Mouse (Mus musculus) retina, adult 2 months (tissue): ENCODE measurements around the gene Vps37b.

ENCODE experiments used
- DNase-seq: peaks from one replicate; pipeline ENCODE4 v3.0.0-alpha.2; 2012; ENCODE audit warnings: low read depth, low spot score

Vps37b gene

GRCm38 (mm10) chr5:124045453-124046010, 13.5 kb upstream of the Vps37b start:
- DNase-seq, result no peak

DNA sequence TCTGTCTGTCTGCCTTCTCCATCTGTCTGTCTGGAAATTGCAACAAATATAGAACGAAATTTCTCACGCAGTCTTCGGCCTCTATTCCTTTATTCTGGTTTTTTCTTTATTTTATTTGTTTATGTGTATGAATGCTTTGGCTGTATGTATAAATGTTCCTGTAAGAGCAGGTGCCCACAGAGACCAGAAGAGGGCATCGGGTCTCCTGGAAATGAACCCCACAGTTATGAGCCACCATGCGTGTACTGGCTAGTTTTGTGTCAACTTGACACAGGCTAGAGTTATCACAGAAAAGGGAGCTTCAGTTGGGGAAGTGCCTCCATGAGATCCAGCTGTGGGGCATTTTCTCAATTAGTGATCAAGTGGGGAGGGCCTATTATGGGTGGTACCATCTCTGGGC, 11.9 kb upstream of the Vps37b start:
- DNase-seq, result no peak

DNA sequence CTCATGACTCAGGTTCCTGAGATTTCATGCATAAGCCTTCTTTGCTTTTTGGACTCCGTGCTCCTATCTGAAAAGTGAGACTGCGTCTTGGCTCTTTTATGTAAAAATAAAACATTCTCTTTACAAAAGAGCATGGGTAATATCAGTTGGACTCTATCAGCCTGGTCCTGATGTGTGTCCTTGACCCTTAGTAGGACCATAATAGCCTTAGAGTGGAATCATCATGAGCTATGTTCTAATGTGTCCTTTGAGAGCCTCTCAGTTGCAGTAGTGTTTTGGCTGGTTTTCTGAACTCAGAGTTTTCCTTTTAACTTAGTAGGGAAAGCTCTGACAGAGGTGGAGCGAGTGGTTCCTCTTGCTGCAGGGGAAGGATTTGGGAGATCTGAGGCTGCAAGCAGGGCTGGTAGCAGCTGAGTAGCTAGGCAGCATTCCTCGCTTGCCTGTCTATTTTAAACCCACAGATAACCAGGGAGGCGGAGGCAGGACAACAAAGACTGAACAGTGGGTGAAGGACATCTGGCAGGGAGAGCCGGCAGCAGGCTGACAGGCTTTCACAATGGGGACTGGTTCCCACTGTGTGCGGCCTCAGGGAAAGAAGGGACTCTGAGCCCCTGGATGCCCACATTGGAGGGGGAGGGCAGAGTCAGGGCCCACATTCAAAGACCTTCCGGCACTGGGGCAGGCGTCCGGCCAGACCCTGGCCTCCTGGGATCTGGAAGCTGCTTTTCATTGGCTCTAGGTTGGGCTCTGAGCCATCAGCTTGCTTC, 11.3 kb upstream of the Vps37b start:
- DNase-seq, result no peak

DNA sequence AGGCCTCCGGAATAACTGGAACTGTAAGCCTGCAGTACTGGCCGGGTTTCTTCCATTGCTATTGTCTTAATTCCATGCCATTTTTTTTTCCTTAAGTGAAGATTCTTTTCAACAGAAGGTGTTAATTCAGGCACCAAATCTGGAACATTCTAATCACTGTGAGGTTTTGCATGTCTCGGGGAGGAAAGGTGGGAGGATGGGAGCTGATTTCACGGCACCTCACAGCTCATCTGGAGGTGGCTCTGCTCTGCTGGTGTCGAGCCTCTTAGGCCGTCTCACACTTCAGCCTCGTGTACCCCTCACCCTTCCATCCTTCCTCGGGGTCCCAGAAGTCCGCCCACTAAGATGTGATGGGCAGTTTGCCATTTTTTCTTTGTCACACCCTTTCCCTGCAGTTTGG, 9.0 kb upstream of the Vps37b start:
- no peak for DNase-seq

DNA sequence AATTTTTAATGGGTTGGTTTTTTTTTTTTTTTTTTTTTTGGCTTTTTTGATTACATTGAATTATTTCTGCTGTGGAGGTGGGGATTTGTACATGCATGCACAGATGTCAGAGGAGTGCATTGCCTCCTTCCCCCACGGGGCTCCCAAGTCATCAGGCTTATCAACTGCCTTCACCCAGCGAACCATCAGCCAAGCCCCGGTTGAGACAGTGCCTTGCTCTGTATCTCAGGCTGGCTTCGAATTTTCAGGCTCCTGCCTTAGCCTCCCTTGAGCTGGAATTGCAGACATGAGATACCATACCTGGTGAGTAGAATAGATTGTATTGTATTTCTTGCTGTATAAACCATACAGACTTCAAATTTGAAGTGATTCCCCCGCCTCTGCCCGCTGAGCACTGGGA, 7.5 kb upstream of the Vps37b start:
- no peak for DNase-seq

- DNase-seq, result no peak
Observed at GRCm38 (mm10) chr5:124036836-124037235, 4.8 kb upstream of the Vps37b start.

GRCm38 (mm10) chr5:124036341-124036740, 4.3 kb upstream of the Vps37b start:
- no peak for DNase-seq

GRCm38 (mm10) chr5:124035806-124036205, 3.7 kb upstream of the Vps37b start:
- DNase-seq, result no peak

- DNase-seq, result no peak
Observed at GRCm38 (mm10) chr5:124035406-124035805, 3.3 kb upstream of the Vps37b start.

DNA sequence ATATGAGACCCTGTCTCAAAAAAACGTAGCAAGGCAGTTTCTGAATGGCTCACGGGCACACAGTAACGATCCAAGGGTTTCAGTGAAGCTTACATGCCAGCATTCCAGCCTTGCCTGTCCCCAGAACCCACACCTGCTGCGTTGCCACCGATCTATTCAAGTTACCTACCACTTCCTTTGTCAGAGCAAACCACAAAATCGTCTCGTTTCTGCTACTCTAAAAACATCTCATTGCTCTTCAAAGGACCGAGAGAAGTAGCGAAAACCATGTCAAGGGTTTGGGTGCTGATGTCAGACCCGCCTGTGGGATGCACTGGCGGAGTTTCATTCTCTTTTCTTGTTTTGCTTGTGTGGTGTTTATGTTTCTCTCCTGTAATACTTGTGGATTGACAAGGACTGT, 2.4 kb upstream of the Vps37b start:
- DNase-seq, result no peak

DNA sequence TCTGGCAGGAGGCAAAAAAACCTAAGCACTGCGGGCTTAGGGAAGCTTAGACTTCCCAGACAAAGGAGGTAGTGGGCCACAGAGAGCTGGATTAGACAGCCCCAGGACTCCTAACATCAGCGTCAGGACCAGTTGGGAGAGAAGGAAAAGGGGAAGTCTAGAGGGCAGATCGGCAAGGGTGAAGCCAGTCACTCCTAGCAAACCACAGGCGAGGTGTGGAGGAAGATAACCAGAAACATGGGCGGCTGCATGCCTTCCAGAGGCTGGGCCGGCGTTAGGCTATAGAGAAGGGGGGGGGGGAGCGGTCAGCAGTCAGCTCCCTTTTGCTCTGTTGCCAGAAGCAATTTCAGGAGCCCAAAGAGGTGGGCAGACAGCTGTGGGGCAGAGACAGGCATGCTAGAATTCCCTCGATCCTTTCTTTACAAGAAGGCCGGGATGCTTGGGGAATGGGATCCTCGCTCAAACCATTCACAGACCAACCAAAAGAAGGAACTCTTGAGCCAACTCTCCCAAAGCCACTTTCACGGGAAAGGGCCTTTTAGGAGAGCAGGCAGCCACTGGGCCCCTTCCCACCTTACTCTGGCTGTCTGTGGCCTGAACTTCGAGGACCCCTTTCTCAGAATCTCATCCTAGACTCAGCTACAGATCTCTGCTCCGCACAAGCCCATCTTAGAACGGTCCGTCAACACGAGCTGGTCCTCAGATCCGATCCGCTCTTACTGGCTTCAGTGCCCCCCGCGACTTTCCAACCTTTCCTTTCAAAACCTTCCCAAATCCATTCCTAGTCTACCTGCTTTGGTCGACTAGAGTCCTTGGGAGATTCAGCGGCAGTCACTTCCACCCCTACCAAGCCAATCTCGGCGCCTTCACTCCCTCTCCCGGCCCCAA, 758 bp downstream of the Vps37b start:
- no peak for DNase-seq

- DNase-seq, result no peak
Observed at GRCm38 (mm10) chr5:124030386-124031067, 1.5 kb downstream of the Vps37b start.

- no peak for DNase-seq
Observed at GRCm38 (mm10) chr5:124029220-124030035, 2.6 kb downstream of the Vps37b start.

- DNase-seq, result no peak
Observed at GRCm38 (mm10) chr5:124028680-124029079, 3.4 kb downstream of the Vps37b start.

DNA sequence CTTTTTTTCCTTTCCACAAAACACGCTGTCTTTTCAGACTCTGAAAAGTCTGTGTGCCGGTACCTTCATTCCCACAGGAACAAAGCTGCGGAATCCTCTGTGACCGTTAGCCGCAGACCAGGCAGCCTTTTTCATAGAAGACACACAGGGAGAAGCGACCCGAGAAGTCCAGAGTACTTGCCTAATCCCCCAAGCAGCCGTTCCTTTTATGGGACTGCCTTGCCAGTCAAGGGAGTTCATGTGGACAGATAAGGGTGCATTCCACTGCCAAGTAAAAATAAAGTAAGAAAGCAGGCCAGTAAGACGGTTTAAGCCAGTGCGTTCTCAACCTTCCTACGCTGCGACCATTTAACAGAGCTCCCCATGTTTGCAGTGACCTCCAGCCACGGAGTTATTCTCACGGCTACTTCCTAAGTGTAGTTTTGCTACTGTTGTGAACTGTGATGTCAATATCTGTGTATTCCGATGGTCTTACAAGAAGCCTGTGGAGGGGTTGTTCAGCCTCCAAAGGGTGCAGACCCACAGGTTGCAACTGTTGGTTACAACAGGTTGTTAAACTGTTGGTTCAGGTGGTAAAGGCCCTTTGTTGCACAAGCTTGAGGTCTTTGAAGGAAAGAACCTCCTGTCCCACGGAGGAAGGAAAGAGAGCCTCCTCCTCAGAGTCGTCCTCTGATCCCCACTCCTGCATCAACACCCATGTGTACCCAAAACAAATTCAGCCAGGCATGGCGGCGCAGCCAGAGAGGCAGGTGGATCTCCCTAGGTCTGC, 4.2 kb downstream of the Vps37b start:
- DNase-seq, result no peak

- DNase-seq, result no peak
Observed at GRCm38 (mm10) chr5:124026568-124026967, 5.5 kb downstream of the Vps37b start.

DNA sequence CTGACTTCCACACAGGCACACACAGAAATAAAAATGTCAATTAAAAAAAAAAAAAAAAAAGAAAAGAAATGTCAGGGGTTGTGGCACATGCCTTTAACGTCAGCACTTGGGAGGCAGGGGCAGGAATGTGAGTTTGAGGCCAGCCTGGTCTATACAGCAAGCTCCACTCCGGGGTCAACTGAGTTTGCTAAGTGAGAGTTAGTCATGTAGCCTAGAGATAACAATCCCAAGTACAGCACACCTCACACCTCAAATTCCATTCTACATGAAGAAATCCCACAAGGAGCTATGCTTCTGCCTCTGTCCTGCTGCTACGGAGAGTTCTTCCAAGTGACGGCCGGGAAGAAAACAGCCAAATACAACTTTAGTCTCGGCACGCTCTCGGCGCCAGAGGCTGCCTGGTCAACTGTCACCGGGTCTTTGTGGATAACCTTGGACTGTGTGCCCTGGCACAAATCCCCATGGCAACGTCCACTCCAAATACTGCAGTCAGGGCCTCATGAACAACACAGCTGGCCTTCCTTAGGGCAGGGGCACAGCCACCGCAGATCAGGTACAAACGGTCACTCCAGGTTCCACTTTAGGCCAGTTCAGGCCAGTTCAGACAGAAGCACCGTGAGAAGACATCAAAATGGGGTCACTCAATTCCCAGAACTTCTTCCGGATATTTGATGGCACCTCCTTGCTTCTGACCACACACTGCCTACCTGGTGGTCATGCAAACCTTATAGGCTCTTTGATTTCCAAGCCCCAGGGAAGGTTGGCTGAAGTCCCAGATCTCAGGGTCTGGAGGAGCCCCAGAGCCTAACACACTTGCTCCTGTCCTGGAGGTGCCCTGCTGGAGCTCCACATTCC, 6.3 kb downstream of the Vps37b start:
- DNase-seq, result no peak

- no peak for DNase-seq
Observed at GRCm38 (mm10) chr5:124025146-124025545, 6.9 kb downstream of the Vps37b start.

DNA sequence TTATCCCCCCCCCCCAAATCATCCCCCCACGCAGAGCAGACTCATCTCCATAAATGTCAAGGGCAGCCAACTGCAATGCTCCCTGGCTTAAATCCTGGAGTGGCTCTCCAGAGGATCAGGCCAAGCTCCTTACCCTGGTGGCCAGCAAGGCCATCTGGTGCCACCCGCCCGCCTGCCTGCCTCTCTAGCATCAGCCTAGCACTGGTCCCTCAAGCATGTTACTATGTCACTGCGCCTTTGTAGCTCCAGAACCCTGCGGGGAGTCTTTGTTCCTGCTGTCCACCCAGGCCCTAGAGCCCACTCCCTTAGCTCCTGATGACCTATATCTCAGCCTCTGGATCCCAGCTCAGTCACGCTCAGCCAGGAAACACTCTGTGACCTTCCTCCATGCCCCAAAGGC, 7.4 kb downstream of the Vps37b start:
- peak; percentile 70 for DNase-seq
